Mouse (Mus musculus) neural tube, embryonic 12.5 days (tissue): ENCODE measurements at regions not wholly inside any gene's neighbourhood (a gene's known extent, or its start where the extent isn't known, plus 50 kb on each side); places are given as distances from the start of the nearest gene placed in this dataset.
"Not testable (repeated sequence)": the region's sequence is repeated elsewhere in the genome, so short reads cannot be mapped to it uniquely, and the experiment has no call there.

Experiments used
- ATAC-seq: fragments of 200-750 bp; cut with Nextera tagmentation; 2 replicates; pipeline ENCODE4 v1.8.0; 2017; ENCODE audit warnings: low read depth, mild to moderate bottlenecking, moderate TSS enrichment, moderate library complexity; ENCODE audit not compliant: low FRiP score
- H3K27ac ChIP-seq: fragments of 300-500 bp; sonication (generic); 2 replicates; pipeline ENCODE4 v1.5.1; 2016
- H3K27me3 ChIP-seq: fragments of 300-500 bp; sonication (generic); replicated peaks from 2 replicates; pipeline ENCODE4 v1.6.1; 2016; ENCODE audit warnings: mild to moderate bottlenecking
- H3K36me3 ChIP-seq: fragments of 300-500 bp; sonication (generic); 2 replicates; pipeline ENCODE4 v1.6.1; 2016; ENCODE audit warnings: mild to moderate bottlenecking
- H3K4me1 ChIP-seq: fragments of 300-500 bp; sonication (generic); 2 replicates; pipeline ENCODE4 v1.6.1; 2016
- H3K4me2 ChIP-seq: fragments of 300-500 bp; sonication (generic); replicated peaks from 2 replicates; pipeline ENCODE4 v1.6.1; 2016; ENCODE audit warnings: mild to moderate bottlenecking
- H3K4me3 ChIP-seq: fragments of 300-500 bp; sonication (generic); 2 replicates; pipeline ENCODE4 v1.5.1; 2016
- H3K9ac ChIP-seq: fragments of 300-500 bp; sonication (generic); 2 replicates; pipeline ENCODE4 v1.6.1; 2016; ENCODE audit warnings: mild to moderate bottlenecking
- H3K9me3 ChIP-seq: fragments of 300-500 bp; sonication (generic); 2 replicates; pipeline ENCODE4 v1.6.1; 2016; ENCODE audit warnings: mild to moderate bottlenecking
- WGBS: fragments of 180-500 bp; shearing (Covaris S2); methylation state at CpG from one replicate; pipeline ENCODE4 v1.1.7; 2016; 5-methylcytosine and 5-hydroxymethylcytosine counted together

DNA sequence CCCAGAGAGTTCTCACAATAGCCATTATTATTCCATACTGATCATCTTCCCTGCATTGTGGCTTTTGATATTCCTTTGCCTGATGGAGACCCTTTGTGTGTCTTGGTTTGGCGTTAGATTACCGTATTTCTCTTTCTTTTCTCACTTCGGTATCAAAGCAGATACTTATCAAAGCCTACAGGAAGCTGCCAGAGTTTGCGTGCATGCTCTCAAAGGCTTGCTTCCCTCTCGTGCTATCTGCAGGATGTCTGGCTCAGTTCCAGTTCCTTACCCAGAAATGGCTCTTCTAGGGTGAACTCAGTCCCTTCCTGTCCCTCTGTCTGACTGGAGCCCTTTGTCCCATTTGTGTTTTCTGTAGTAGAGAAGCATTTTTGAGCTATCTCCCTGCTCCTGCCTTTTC, 124.5 kb upstream of the Stt3b start:
- Histone ChIP-seq H3K4me1 (no peaks in the 10 kb centered on the region), H3K27me3 (no peaks in the 10 kb centered on the region), H3K9ac (no peak overlapping the region), H3K27ac (no peak overlapping the region), H3K9me3 (no peaks in the 10 kb centered on the region), H3K36me3 (no peaks in the 10 kb centered on the region), H3K4me2 (no peak overlapping the region), H3K4me3 (no peak overlapping the region)
- ATAC-seq, result no peak
- 53% methylated on average over 5 of the region's 5 CpGs for WGBS

DNA sequence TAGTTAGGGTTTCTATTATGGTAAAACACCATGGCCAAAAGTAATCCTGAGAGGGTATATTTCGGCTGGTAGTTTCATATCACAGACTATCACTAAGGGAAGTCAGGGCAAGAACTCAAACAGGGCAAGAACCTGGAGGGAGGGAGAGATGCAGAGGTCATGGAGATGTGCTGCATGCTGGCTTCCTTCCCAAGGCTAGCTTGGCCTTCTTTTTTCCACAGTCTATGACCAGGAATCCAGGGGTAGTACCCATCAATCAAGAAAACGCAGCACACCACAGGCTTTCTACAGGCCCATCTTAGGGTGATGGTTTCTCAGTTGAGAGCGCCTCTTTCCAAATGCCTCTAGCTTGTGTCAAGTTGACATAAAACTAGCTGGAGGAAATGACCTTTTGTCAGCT, 126.1 kb upstream of the Stt3b start:
- no peak overlapping the region for H3K4me3 ChIP-seq

GRCm38 (mm10) chr9:115438234-115438633, 128.0 kb upstream of the Stt3b start:
- not testable (repeated sequence) for H3K4me3 ChIP-seq, H3K36me3 ChIP-seq, H3K27ac ChIP-seq, H3K27me3 ChIP-seq, H3K4me1 ChIP-seq, ATAC-seq, H3K9me3 ChIP-seq, H3K9ac ChIP-seq, H3K4me2 ChIP-seq
- whole genome bisulfite sequencing, result 95% methylated on average over 22 of the region's 22 CpGs

More for the DNA sequence above, 126.1 kb upstream of the Stt3b start:
- H3K27ac ChIP-seq, result no peak overlapping the region
- ATAC-seq, result no peak
- H3K9ac ChIP-seq, result no peak overlapping the region
- no peaks in the 10 kb centered on the region for H3K9me3 ChIP-seq
- H3K27me3 ChIP-seq, result no peaks in the 10 kb centered on the region
- H3K36me3 ChIP-seq, result no peaks in the 10 kb centered on the region
- WGBS, result 93% methylated on average over 3 of the region's 3 CpGs
- H3K4me2 ChIP-seq, result no peak overlapping the region
- no peaks in the 10 kb centered on the region for H3K4me1 ChIP-seq

- no peak for ATAC-seq
- no peaks in the 10 kb centered on the region for H3K9me3 ChIP-seq
These were observed 136.5 kb upstream of the Stt3b start for GRCm38 (mm10) chr9:115446681-115447080.

DNA sequence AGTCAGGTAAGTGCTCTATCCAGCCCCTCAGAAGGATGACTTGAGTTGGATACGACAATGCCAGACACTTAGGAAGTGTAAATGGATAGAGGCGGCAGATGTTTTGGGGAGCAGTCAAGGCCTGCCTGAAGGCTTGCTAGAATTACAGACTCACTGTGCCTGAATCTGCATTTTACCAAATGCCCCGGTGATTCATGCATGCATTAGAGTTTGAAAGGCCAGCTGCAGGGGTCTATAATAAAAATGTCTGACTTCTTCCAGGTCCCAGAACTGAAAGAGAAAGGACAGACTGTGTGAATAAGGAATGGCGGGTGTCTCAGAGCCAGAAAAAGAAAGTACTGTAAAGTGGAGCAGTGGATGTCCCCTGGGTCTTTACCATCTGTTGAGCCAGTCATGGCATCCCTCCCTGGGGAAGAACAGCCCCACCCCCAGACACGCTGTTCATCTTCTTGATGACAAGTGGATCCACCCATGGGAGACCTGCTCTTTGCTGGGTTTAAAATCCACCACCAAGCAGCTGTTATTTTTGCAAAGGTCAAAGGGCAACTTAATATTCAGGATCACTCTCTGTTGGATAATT, 140.6 kb upstream of the Stt3b start:
- Histone ChIP-seq H3K9ac (no peak overlapping the region), H3K4me3 (no peak overlapping the region), H3K27ac (no peak overlapping the region), H3K4me1 (0 out of 2 replicates have a peak, but pooled peaks cover 4% of the 10 kb centered on the region), H3K36me3 (no peaks in the 10 kb centered on the region), H3K9me3 (no peaks in the 10 kb centered on the region), H3K27me3 (no peaks in the 10 kb centered on the region), H3K4me2 (no peak overlapping the region)
- 37% methylated on average over 5 of the region's 5 CpGs for WGBS
- ATAC-seq, result no peak

More at GRCm38 (mm10) chr9:115446681-115447080, 136.5 kb upstream of the Stt3b start:
- no peaks in the 10 kb centered on the region for H3K36me3 ChIP-seq
- no peak overlapping the region for H3K9ac ChIP-seq
- no peak overlapping the region for H3K4me3 ChIP-seq
- no peaks in the 10 kb centered on the region for H3K27me3 ChIP-seq
- WGBS, result 85% methylated on average over 11 of the region's 11 CpGs
- no peak overlapping the region for H3K4me2 ChIP-seq
- 0 out of 2 replicates have a peak, but pooled peaks cover 4% of the 10 kb centered on the region for H3K4me1 ChIP-seq
- H3K27ac ChIP-seq, result no peak overlapping the region

DNA sequence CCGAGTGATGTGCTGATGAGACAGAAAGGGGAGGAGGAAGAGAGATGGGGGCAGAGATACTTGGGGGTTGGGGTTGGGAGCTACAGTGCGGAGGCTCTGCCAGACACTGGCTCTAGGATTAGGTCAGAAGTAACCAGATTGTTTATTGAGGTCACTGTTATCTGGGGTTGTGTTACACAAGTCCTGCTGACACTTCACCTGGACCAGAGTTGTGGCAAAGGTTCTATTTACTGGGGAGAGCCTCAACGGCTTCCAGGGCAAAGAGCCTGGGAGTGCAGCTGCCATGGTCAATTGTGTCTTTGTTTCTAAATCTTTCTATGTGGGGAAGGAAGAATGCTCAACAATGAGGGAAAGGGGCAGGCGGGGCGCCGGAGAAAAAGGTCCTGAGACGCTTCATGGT, 144.6 kb upstream of the Stt3b start:
- Histone ChIP-seq H3K27ac (no peak overlapping the region), H3K9me3 (no peaks in the 10 kb centered on the region), H3K36me3 (no peaks in the 10 kb centered on the region), H3K4me1 (0 out of 2 replicates have a peak, but pooled peaks cover 9% of the 10 kb centered on the region), H3K27me3 (no peaks in the 10 kb centered on the region), H3K4me2 (no peak overlapping the region), H3K9ac (no peak overlapping the region), H3K4me3 (no peak overlapping the region)
- no peak for ATAC-seq
- 75% methylated on average over 7 of the region's 7 CpGs for WGBS

DNA sequence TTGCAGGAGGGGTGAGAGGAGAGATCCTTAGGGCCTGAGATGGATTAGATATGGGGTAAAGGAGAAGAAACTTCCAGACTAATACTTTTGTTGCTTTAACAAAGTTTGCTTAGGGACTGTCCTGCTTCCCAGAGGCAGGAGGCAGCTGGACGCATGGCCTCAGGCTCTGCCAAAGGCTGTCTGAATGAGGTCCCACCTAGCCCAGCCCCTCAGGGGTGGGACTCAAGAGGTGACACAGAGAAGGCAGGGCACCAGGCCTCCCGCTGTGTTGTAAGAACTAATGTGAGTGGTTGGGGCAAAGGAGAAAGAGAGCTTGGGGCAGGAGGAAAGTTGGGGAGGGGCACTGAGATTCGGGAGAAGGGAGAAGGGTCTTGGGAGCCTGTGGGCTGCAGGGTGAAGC, 145.9 kb upstream of the Stt3b start:
- WGBS, result 37% methylated on average over 3 of the region's 3 CpGs
- ATAC-seq, result no peak
- no peak overlapping the region for H3K4me3 ChIP-seq
- no peaks in the 10 kb centered on the region for H3K27me3 ChIP-seq
- H3K9me3 ChIP-seq, result no peaks in the 10 kb centered on the region
- H3K4me1 ChIP-seq, result 0 out of 2 replicates have a peak, but pooled peaks cover 9% of the 10 kb centered on the region
- no peak overlapping the region for H3K4me2 ChIP-seq
- no peak overlapping the region for H3K9ac ChIP-seq
- H3K27ac ChIP-seq, result no peak overlapping the region
- H3K36me3 ChIP-seq, result no peaks in the 10 kb centered on the region

- Histone ChIP-seq H3K9ac (no peak overlapping the region), H3K27ac (no peak overlapping the region), H3K4me2 (no peak overlapping the region), H3K4me1 (0 out of 2 replicates have a peak, but pooled peaks cover 5% of the 10 kb centered on the region), H3K4me3 (no peak overlapping the region), H3K27me3 (no peaks in the 10 kb centered on the region), H3K36me3 (no peaks in the 10 kb centered on the region), H3K9me3 (no peaks in the 10 kb centered on the region)
- no peak for ATAC-seq
- WGBS, result 21% methylated on average over 6 of the region's 6 CpGs
These were observed 146.4 kb upstream of the Stt3b start for GRCm38 (mm10) chr9:115456638-115457037.

GRCm38 (mm10) chr9:115457889-115458710, 147.9 kb upstream of the Stt3b start:
- WGBS, result 77% methylated on average over 21 of the region's 21 CpGs
- Histone ChIP-seq H3K9ac (no peak overlapping the region), H3K4me1 (0 out of 2 replicates have a peak, but pooled peaks cover 5% of the 10 kb centered on the region), H3K4me2 (no peak overlapping the region), H3K9me3 (no peaks in the 10 kb centered on the region), H3K36me3 (no peaks in the 10 kb centered on the region), H3K27ac (no peak overlapping the region), H3K4me3 (no peak overlapping the region), H3K27me3 (no peaks in the 10 kb centered on the region)
- no peak for ATAC-seq

DNA sequence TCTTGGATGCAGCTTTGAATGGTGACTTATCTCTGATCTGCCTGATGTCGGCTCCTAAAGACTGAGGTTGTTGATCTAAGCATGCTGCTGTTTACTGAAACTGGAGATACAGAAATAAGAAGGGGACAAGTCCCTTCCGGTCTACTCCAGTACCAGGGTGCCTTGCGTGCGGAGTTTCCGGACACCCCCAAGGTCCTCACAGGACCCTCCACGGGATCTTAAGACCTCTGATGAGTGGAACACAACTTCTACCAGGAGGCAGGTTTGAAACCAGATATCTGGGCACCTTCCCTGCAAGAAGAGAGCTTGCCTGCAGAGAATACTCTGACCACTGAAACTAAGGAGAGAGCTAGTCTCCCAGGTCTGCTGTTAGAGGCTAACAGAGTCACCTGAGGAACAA, 148.9 kb upstream of the Stt3b start:
- H3K9ac ChIP-seq, ATAC-seq, H3K36me3 ChIP-seq, H3K27me3 ChIP-seq, H3K4me3 ChIP-seq, H3K4me2 ChIP-seq, H3K27ac ChIP-seq, H3K4me1 ChIP-seq, H3K9me3 ChIP-seq: not testable (repeated sequence)
- whole genome bisulfite sequencing, result 92% methylated on average over 6 of the region's 6 CpGs

- Histone ChIP-seq H3K27me3 (no peaks in the 10 kb centered on the region), H3K27ac (no peak overlapping the region), H3K4me3 (no peak overlapping the region), H3K4me2 (no peak overlapping the region), H3K9me3 (no peaks in the 10 kb centered on the region), H3K4me1 (no peaks in the 10 kb centered on the region), H3K36me3 (no peaks in the 10 kb centered on the region), H3K9ac (no peak overlapping the region)
- no peak for ATAC-seq
- WGBS, result 90% methylated on average over 10 of the region's 10 CpGs
These were observed 155.1 kb upstream of the Stt3b start for GRCm38 (mm10) chr9:115465326-115465725.

- H3K27ac ChIP-seq, result no peak overlapping the region
- H3K4me1 ChIP-seq, result no peaks in the 10 kb centered on the region
- no peaks in the 10 kb centered on the region for H3K9me3 ChIP-seq
- H3K4me3 ChIP-seq, result no peak overlapping the region
- ATAC-seq, result no peak
- no peak overlapping the region for H3K9ac ChIP-seq
- H3K36me3 ChIP-seq, result no peaks in the 10 kb centered on the region
- no peaks in the 10 kb centered on the region for H3K27me3 ChIP-seq
- no peak overlapping the region for H3K4me2 ChIP-seq
- 94% methylated on average over 2 of the region's 2 CpGs for WGBS
These were observed 158.4 kb upstream of the Stt3b start for GRCm38 (mm10) chr9:115468641-115469040.
